7 mouse cellular contexts compared by ENCODE assay signal in genomic region chr11:40599956-40600772, GRCm38 (mm10).
DNase-seq lines count a peak whose midpoint lies in the region; ATAC-seq lines count a peak whose summit lies in the region.

No protein-coding gene starts in this region.

- 10% methylated on average over 15 of the region's 15 CpGs for WGBS in forebrain, embryonic 12.5 days
- whole genome bisulfite sequencing in neural tube, embryonic 13.5 days, result 12% methylated on average over 15 of the region's 15 CpGs

- peak; percentile 58; the same call in 1 of the 2 replicates for ATAC-seq in cerebellum, adult (ENCODE audit: insufficient number of reproducible peaks, low FRiP score, low TSS enrichment)
- no peak for ATAC-seq in forebrain, embryonic 12.5 days (ENCODE audit: low FRiP score)
- peak; percentile 62 for ATAC-seq in neural tube, embryonic 13.5 days (ENCODE audit: low read depth)

- peak overlapping the region; percentile 17; the same call in 1 of the 2 replicates for H3K4me2 ChIP-seq in forebrain, embryonic 12.5 days
- H3K4me2 ChIP-seq in neural tube, embryonic 13.5 days, result peak overlapping the region; percentile 40

- intact Hi-C loops in gastrocnemius, postnatal 36 days (cut with DNase I), result no loop called here

- H3K9me3 ChIP-seq in forebrain, embryonic 12.5 days, result no peaks in the 10 kb centered on the region
- H3K9me3 ChIP-seq in neural tube, embryonic 13.5 days, result no peaks in the 10 kb centered on the region

- H3K27ac ChIP-seq in forebrain, embryonic 12.5 days, result no peak overlapping the region
- H3K27ac ChIP-seq in neural tube, embryonic 13.5 days (replicated peaks), result no peak overlapping the region

- H3K4me3 ChIP-seq in forebrain, embryonic 12.5 days (replicated peaks), result no peak overlapping the region
- no peak overlapping the region for H3K4me3 ChIP-seq in neural tube, embryonic 13.5 days

- no peak overlapping the region for H3K9ac ChIP-seq in forebrain, embryonic 12.5 days
- H3K9ac ChIP-seq in neural tube, embryonic 13.5 days, result peak overlapping the region; percentile 4; the same call in 1 of the 2 replicates

- H3K4me1 ChIP-seq in forebrain, embryonic 12.5 days, result peaks cover 20% of the 10 kb centered on the region
- H3K4me1 ChIP-seq in neural tube, embryonic 13.5 days (replicated peaks), result peaks cover 18% of the 10 kb centered on the region

- H3K36me3 ChIP-seq in forebrain, embryonic 12.5 days (replicated peaks), result no peaks in the 10 kb centered on the region
- no peaks in the 10 kb centered on the region for H3K36me3 ChIP-seq in neural tube, embryonic 13.5 days

- H3K27me3 ChIP-seq in forebrain, embryonic 12.5 days, result no peaks in the 10 kb centered on the region
- H3K27me3 ChIP-seq in neural tube, embryonic 13.5 days, result no peaks in the 10 kb centered on the region

- DNase-seq in thymus, postnatal 4 days, result peak; percentile 16
- no peak for DNase-seq in thymus, postnatal 25 days
- peak; percentile 29 for DNase-seq in liver
- no peak for DNase-seq in gastrocnemius, postnatal 36 days

Comparison
In these comparisons a context has a peak if more than half of its experiments do, and no peak if none do; other contexts are left out.
1. DNase-seq: peak in thymus, postnatal 4 days (single experiment) and liver (single experiment); none in thymus, postnatal 25 days (single experiment) and gastrocnemius, postnatal 36 days (0 of 2).